Mouse (Mus musculus) T-cell, adult 2 months (primary cell): Measurements from ENCODE around the gene Pwp2.
A peak's percentile ranks its signal among the peaks of the same experiment; 100 is the strongest.
"Not testable (repeated sequence)": the region's sequence is repeated elsewhere in the genome, so short reads cannot be mapped to it uniquely, and the experiment has no call there.

Experiments
- DNase-seq: peaks from one replicate; pipeline ENCODE4 v3.0.0; 2022; ENCODE audit warnings: low spot score

The Pwp2 gene

DNA sequence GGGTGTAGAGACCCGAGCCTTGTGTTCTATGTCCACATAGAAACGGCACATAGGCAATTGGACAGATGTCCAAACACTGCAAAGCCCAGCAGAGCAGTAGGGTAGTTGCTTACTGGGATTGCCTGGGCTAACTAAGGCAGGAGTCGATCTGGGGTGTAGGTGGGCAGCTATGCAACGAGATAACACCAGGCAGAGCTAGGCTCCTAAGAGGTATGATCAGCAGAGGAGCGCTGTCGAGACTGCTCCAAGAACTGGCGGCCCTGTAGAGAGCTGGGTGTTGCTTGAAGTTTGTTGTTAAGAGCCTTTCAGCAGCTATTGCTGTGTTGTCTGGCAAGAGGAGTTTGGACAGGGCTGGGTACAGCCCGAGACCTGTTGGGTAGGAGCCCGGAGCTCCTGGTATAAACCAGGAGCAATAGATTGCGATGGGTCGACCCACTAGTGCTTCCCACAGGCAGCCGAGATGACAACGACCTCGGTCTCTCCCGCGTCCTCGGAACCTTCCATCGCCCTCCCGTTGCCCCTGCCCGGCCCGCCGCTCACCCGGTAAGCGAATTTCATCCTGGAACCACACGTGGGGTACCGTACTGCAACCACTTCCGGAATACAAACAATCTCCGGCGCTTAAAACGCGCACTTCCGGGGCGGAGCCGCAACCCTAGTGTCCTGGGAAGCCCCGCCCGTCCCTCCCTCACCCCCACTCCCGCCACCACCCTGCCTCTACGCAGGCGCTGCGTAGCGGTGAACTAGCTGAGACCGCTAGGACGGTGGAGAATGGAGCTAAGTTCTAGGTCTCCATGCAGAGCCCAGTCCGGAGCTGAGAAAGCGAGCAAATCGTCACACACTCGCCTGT, at the start of gene Pwp2:
Gene Pwp2, minus strand, starts transcription at position 619 of the 850 bp plus-strand sequence.
- DNase-seq: peak; percentile 91

DNA sequence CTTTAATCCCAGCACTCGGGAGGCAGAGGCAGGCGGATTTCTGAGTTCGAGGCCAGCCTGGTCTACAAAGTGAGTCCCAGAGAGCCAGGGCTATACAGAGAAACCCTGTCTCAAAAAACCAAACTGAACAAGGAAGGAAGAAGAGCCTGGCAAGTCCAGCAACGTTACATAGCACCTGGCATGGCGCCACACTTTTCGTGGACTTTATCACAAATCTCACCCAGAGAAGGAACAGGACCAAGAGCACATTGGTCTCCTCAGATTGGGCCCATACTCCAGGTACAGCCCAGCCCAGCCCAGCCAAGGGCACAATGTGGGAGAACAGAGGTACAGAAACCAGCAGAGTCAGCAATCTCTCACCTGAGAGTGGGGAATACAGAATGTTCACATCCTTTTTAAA, 48.8 kb upstream of the Pwp2 start:
- no peak for DNase-seq

DNA sequence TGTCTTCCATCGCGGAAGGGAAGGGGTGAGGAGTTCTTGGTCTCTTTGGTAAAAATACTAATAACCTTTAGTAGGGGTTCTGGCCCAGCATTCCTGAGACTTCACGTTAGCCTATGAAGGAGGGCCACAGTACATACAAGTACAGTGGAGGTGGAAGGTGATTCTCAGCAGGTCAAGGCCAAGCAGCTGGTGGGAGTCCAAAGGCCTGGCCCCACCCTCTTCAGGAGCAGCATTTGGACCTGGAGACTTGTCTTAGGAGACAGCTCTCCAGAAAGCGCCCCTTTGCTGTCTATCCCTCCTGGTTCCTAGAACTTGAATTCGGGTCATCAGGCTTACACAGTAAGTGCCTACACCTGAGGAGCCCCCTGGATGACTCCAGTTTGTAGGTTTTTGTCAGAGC, 48.2 kb upstream of the Pwp2 start:
- no peak for DNase-seq

DNA sequence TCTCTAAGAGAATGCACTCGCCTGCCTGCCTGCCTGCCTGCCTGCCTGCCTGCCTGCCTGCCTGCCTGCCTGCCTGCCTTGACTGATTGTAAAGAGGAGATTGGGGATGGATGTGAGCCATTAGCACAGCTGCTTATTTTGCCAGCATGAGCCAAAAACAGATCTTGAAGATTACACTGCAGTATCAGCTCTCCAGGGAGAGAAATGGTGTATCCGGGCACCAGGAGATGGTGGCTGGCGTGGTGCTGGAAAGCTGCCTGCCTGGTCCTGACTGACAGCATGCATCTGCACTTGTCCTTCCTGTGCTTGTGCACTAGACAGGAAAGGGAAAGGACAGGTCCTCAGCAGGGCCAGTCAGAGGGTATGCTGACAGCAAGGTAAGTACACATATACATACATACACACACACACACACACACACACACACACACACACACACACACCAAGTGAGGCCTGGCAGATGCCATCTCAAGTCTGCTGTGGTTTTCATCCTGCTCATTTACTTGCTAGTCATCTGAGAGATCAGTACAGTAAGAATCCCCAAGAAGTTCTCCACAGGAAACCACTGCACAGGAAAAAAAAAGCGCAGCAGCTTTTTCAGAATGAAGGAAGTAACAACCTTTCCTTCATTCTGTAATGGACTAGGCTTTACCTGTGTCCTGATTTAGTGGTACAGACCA, 47.5 kb upstream of the Pwp2 start:
- DNase-seq: peak; percentile 25

DNA sequence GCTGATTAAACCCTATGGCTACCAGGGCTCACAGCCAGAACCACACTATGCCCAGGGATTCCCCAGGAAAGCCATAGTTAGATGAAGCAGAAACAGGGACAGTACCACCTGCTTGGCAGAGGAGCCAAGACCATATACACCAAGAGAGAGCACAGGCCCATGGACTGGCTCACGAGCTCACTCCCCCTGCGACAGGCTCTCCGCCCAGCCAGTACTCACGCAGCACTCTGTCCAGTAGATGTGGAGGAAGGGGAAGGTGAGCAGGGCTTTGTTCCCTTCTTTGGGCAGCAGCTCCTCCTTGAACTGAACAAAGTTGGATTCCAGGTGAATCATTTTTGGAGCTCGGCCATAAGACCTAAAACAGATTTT, 43.6 kb upstream of the Pwp2 start:
- DNase-seq: no peak

DNA sequence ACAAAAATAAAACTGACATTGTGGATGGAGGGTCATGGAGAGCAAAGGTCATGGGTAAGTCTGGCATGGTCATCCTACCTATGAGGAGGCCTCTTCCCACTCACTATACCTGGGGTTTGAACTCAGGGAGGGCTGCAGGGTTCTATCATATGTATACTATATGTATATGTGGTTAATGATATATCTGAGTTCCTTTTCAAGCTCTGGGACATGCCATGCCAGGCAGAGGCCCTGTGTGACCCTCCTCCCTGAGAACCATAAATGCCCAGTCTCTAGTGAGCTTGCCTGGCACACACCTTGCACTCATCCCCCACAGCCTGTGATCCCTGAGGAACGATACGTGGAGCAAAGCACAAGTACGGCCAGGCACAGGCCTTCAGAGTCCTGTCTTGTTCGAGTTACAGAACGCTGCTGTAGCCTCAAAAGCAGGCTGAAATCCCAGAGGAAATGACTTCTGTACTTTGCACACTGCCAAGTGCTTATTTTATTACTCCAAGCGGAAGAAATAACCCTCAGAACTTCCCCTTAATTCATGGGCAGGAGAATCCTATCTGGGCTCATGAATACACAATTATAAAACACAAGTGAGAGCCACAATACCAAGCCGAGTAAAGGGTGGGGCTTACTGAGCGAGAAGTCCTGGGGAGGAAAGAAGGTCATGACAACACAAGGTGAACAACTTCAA, 43.1 kb upstream of the Pwp2 start:
- DNase-seq: no peak

DNA sequence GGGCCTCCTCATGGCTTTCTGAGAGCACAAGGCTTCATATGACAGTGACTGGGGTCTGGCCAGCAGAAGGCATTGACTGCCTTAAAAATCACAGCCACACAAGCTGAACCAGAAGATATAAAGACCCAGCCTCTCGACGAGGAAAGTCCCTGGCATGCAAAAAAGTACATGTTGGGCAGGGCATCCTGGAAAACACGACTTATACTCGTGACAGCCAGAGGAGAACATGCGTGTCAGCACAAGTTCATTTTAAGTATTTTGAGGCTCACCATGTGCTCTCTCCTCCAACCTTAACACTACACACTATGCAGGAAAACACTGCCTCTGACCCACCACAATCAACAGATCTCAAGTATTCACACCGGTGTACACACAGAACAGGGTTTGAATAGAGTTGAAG, 39.2 kb upstream of the Pwp2 start:
- no peak for DNase-seq

DNA sequence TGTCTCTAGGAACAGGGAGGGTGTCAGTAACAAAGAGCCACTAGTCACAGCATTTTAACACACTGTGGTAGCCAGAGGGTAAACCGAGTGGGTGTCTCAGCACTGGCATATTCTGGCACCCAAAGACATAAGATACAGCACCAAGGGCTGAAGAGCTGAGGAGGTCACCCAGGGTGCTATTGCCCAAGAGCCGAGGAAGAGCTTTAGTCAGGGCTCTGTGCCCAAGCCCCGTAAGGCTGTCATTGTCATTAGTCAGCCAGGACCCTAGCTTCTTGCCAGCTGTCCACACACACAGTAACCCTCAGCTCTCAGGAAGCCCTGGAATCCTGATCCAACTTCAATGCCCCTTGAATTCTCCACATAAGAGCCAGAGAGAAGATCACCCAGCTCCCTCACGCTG, 38.0 kb upstream of the Pwp2 start:
- no peak for DNase-seq

DNA sequence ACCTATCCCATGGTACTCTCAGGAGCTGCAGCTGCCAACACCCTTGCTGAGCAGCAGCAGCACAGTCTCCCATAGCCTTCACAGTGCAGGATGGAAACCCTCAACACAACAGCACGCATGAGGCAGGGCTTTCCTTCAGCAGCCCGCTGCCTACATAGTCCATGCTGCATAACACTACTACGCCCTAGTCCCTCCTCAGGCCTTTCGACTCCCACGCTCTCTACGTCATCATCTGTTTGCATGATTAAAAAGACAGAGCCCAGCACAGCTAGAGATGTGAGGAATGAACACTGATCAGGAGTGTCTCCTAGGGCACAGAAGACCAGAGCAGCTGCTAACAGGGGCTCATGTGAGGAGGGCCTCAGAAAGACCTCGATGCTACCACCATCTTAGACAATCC, 36.4 kb upstream of the Pwp2 start:
- no peak for DNase-seq

DNA sequence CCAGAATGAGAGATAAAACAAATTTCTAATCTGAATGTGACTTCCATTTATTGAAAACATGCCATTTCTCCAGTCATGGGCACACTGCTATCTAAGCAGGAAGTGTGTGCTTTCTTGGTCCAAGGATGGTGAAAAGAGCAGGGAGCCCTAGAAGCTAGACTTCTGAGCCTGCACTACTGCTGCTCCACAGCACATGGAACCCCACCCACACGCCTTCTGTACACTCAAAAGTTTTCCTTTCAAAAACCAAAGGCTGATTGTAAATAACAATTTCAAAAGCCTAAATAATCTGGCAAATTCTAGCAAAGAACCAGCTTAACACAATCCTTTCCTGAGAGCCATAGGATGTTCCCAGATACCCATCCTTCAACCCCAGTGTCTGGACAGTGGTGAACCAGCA, 34.6 kb upstream of the Pwp2 start:
- DNase-seq: no peak

DNA sequence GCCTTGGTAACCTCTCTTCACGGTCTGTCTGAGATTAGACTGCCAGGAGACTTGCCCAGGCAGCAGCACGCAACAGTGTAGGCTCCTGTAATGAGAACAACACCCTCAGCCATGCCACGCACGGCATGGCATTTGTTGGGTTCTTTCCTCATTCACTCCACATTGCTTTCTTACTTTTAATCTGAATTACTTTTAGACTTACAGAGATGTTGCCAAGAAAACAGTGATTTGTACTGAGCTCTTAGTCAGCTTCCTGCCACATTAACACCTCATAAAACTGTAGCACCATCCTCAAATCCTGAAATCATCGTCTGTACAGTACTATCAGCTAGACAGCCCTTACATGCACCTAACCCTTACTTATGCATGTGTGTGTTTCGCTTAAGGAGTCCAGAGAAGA, 33.6 kb upstream of the Pwp2 start:
- DNase-seq: no peak

DNA sequence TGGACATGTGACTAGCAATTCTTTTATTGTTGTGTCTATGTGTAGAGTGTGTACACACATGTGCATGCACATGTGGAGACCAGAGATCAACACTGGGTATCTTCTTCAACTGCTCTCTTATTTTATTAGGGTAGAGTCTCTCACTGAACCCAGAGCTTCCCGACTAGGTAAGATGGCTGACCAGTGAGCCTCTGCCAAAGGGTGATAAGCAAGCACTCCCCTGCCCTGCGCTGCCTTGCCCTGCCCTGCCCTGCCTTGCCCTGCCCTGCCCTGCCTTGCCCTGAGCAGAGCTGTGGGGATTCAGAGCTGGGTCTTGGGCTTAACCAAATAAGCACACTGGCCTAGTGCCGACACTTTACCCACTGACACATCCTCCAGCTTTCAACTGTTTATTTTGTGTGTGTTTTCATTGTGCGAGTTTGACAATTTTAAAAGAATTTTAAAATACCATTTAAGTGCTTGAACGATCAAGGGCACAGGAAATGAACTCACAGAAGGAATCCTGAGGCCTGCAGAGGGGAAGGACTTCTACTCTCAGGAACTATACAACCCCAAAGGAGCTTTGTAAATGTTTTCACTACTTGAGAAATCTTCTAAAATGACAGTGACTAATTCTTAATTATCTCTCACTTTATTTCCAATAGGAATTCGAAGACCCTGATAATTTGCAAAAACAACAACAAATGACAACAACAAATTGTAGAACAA, 31.6 kb upstream of the Pwp2 start:
- no peak for DNase-seq

DNA sequence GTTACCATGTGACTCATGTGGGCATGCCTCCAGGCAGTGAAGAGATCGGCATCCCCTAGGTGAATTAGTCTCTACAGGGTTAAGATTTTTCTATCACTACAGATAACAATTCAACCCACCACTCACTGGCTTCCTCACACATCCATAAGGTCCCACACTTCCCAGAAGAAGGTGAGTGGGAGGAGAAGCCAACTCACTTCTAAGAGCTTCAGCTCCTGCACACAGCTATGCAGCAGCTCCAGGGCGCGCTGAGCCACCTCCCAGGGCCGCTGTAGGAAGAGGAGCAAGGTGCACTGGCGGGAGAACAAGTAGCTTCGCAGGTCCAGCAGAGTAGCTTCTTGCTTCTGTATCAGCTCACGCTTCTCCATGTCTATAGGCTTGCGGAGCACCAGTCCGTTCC, 29.4 kb upstream of the Pwp2 start:
- no peak for DNase-seq

DNA sequence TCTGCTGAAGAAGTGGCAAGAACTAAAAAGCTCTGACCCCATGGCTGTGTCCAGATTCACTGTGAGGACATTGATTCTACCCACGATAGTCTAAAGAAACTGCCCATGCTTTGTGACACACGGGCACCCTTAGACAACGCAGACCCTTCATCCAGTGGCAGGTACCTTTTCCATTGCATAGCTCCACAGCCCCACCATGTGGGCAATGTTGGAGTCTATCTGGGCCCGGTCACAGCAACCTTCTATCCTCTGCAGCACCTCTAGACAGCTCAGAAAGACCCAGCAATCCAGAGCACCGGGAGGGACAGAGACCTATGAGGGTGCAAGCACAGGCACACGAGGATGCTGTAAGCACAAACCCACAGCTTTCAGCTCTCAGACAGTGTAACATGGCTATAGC, 26.4 kb upstream of the Pwp2 start:
- peak; percentile 9 for DNase-seq

DNA sequence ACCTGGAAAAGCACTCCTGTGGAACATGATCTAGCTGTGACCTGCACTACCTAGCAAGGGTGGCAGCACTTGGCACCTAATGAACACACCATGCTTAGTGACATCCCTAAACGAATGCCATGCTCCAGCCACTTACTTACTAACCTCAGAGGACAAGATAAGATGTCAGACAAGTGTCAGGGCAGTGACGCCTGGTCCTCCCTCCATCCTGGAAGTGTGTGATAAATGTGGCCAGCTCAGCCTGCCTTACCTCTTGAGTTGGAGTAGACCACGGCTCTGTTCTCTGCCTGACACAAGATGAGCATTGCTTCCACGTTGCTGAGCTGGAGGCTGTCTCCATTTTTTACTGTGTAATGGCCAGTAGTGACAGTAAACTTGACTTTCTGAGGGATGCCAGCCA, 16.2 kb upstream of the Pwp2 start:
- no peak for DNase-seq

DNA sequence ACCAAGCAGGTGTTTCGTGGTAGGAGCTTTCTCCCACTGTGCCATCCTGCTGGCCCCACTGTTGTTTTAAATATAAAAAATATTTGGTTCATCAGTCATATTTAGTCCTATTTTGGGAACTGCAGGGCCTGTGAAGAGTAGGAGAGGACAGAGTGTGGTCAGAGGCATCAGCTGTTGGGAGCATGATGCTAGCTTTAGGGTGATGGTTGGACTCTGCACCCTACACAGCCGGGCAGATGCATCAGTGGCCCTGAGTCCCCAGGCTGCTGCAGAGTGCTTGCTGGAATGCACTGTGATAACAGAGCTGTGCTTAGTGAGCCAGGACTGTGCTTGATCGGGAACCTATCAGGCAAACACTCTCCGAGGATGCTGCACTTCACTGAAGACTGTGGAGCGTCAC, 8.0 kb upstream of the Pwp2 start:
- no peak for DNase-seq

DNA sequence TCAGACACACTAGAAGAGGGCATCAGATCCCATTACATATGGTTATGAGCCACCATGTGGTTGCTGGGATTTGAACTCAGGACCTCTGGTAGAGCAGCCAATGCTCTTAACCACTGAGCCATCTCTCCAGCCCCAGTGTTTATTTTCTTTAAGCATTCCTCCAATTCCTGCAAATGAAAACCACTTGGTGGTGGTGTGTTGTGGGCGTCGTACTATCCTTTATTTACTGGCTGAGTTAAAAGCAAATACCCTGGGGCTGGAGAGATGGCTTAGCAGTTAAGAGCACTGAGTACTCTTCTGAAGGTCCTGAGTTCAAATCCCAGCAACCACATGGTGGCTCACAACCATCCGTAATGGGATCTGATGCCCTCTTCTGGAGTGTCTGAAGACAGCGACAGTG, 1.1 kb upstream of the Pwp2 start:
- DNase-seq: not testable (repeated sequence)

DNA sequence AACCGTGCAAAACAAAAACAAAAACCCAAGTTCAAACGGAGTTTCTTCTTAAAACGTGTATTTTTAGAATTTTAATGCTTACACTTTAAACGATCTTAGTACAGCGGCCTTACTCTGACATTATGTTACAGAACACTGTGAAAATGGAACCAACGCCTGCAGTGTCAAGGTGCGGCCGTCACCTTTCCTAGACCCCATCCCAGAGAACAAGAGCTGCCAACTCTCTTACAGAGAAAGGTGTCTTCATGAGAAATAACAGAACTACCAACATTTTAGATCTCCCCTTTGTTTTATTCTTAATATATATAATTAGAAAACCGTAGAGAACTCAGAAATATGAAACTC, 404 bp upstream of the Pwp2 start:
- no peak for DNase-seq

DNA sequence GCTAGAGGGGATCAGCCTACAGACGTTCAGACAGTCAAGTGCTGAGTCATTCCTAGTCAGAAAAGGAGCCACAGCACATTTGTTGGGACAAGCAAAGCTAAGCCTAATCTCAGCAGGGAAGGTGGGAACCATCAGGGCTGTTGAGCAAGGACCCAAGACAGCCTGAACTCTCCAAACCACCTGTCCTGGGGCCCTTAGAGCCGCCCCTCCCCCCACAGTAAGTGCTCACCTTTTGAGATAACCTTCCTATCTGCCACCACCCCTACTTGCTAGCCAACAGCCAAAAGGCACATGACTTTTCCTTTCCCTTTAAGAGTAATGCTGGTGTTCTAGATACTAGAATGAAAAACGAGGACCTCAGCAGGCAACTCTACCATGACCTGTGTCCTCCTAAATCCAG, 1.4 kb downstream of the Pwp2 start:
- DNase-seq: no peak

DNA sequence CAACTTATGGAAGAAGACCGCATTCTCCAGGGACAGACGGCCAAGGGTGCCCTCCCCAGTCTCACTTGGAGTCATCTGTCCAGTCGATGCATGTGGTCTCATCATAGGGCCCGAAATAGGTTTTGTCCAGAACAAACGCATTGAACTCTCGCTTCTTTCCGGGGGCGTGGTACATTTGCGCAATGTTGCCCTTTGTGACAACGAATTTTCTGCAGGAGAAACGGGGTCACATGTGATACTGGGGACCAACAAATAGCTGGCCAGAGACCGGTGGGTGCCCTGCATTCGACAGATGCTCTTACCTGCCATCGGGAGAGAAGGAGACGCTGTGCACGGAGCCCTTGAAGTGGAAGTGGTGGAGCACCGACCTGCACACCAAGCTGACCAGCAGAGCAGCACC, 2.6 kb downstream of the Pwp2 start:
- no peak for DNase-seq

DNA sequence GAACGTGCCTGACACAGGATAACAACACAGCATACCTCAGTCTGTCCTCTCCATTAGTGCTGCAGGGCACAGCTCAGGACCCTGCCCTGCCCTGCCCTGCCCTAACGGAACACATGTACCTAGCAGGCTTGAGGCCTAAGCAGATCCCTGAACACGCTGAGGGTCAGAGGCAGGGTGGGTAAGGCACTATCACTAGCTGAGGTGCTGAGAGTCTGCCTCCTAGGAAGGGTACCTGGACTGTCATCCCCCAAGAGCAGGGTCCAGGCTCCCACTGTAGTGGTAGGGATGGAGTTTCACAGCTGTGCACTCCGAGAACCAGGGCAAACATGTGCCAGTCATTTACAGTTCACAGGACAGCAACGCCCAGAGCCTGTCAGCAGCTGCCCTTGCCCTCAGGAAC, 10.5 kb downstream of the Pwp2 start:
- no peak for DNase-seq

DNA sequence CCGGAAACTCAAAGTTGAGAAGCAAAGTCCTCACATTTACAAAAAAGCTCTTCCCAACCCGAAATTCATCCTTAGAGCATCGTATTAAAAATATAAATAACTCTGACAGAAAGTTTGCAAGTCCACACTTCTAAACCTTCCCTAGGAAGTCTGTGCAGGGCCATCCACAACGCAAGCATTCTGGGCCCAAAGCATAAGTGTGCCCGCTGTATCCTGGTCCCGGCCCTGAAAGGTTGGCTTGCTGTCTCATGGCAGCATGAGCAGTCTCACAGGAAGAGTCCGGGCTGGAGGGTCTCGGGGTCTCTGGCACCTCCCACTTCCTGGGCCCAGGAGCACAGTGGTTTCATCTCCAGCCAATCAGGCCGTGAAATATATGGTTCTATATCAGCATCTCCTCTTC, 13.4 kb downstream of the Pwp2 start:
- no peak for DNase-seq

DNA sequence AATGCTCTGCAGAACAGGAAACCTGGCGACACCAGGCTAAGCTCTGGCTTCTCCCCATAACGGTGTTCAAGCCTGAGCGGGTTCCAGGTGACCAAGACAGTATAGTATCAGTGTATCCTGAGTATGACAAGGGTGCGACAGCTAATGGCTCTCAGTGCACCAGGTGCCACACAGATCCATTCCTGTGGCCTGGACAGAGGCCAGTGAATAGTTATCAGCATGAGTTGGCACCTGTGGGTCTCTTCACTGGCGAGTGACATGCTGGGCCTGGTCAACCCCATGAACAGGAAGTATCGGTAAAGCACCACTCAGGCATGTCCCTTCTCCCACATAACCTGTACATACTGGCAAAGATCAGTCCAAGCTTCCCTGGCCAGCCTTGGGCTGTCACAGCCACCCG, 13.9 kb downstream of the Pwp2 start:
- DNase-seq: no peak
